In genomic region chr6:33696976-33697375, GRCm38 (mm10) we compare ENCODE assay signal across 32 mouse cellular contexts.
DNase-seq lines count a peak whose midpoint lies in the region; ATAC-seq and TF ChIP-seq lines count a peak whose summit lies in the region.
"Had no signal": no experiment of that assay in that cellular context is flagged by ENCODE, and none has a peak within 500 bp of the region (broad histone marks: within the 10 kb centered on the region; RNA-seq: fewer than 3 reads in every experiment).

No protein-coding gene starts in this region.

- TF ChIP-seq POLR2A in myocyte (IDR thresholded peaks at IDR 0.05; ENCODE audit: insufficient read length, low read depth) = no peak

- peak overlapping the region; percentile 32 for H3K27ac ChIP-seq in heart, embryonic 13.5 days (replicated peaks)
- H3K27ac ChIP-seq: embryonic facial prominence, embryonic 10.5 days; embryonic facial prominence, embryonic 13.5 days; forebrain, embryonic 10.5 days; forebrain, embryonic 13.5 days; hindbrain, embryonic 10.5 days; hindbrain, embryonic 13.5 days had no signal

- peaks cover 12% of the 10 kb centered on the region for H3K4me1 ChIP-seq in heart, embryonic 13.5 days
- H3K4me1 ChIP-seq: embryonic facial prominence, embryonic 10.5 days; embryonic facial prominence, embryonic 13.5 days; forebrain, embryonic 10.5 days; forebrain, embryonic 13.5 days; hindbrain, embryonic 10.5 days; hindbrain, embryonic 13.5 days had no signal

- no peak overlapping the region for H3K9ac ChIP-seq in heart, embryonic 13.5 days
- H3K9ac ChIP-seq: embryonic facial prominence, embryonic 13.5 days; forebrain, embryonic 13.5 days; hindbrain, embryonic 13.5 days had no signal

- no peak overlapping the region for H3K4me2 ChIP-seq in heart, embryonic 13.5 days
- H3K4me2 ChIP-seq in myocyte (ENCODE audit: low read depth) = no peak overlapping the region
- H3K4me2 ChIP-seq: embryonic facial prominence, embryonic 13.5 days; forebrain, embryonic 13.5 days; heart, embryonic 11.5 days; hindbrain, embryonic 13.5 days had no signal

- WGBS in heart, embryonic 13.5 days = 20% methylated on average over 1 of the region's 1 CpGs

- ATAC-seq in heart, embryonic 13.5 days (ENCODE audit: extremely low read depth, insufficient number of reproducible peaks, low FRiP score, low TSS enrichment) = no peak
- ATAC-seq: activated CD4-positive, CD25-positive, alpha-beta regulatory T cell, adult 4 months; forebrain, embryonic 13.5 days; forebrain, embryonic 16.5 days; hindbrain, embryonic 16.5 days; inflammation-experienced regulatory T-cells, adult 6 months; intestine, embryonic 16.5 days had no signal

- no peak for DNase-seq in heart, postnatal 4 days
- DNase-seq in 416B (ENCODE audit: low read depth) = peak; percentile 63
- DNase-seq in NIH3T3 (ENCODE audit: low read depth) = peak; percentile 59
- no peak for DNase-seq in frontal cortex, adult 2 months (ENCODE audit: extremely low spot score in 1 of 2, low spot score in 1 of 2)
- no peak for DNase-seq in liver
- DNase-seq: adrenal gland, adult 8-10 months; adrenal gland, postnatal 25 days; B cell, adult 2 months; cerebellum, adult 18-20 months; cerebellum, adult 9-10 months; cerebellum, postnatal 14 days; embryo, embryonic 11 days; gastrocnemius, postnatal 25 days; kidney, adult 18-20 months; kidney, adult 9 months had no signal

- H3K27me3 ChIP-seq in heart, embryonic 13.5 days (replicated peaks) = no peaks in the 10 kb centered on the region
- no peaks in the 10 kb centered on the region for H3K27me3 ChIP-seq in myocyte (ENCODE audit: control insufficient read depth, insufficient read depth, insufficient read length)
- H3K27me3 ChIP-seq: CH12.LX; embryonic facial prominence, embryonic 13.5 days; forebrain, embryonic 13.5 days; hindbrain, embryonic 13.5 days had no signal

- no peak overlapping the region for H3K4me3 ChIP-seq in heart, embryonic 13.5 days
- no peak overlapping the region for H3K4me3 ChIP-seq in myocyte
- H3K4me3 ChIP-seq: embryonic facial prominence, embryonic 10.5 days; embryonic facial prominence, embryonic 13.5 days; erythroblast, embryonic 14.5 days; forebrain, embryonic 10.5 days; forebrain, embryonic 13.5 days; hindbrain, embryonic 10.5 days; hindbrain, embryonic 13.5 days had no signal

- no peaks in the 10 kb centered on the region for H3K79me2 ChIP-seq in myocyte (ENCODE audit: control insufficient read depth, insufficient read depth)

- no peaks in the 10 kb centered on the region for H3K36me3 ChIP-seq in heart, embryonic 13.5 days
- H3K36me3 ChIP-seq in myocyte (ENCODE audit: control insufficient read depth, insufficient read depth) = no peaks in the 10 kb centered on the region
- H3K36me3 ChIP-seq: embryonic facial prominence, embryonic 10.5 days; embryonic facial prominence, embryonic 13.5 days; forebrain, embryonic 10.5 days; G1E; hindbrain, embryonic 10.5 days; hindbrain, embryonic 13.5 days had no signal

- no peak overlapping the region for H3ac ChIP-seq in myocyte (ENCODE audit: control insufficient read depth, insufficient read length)

- no peaks in the 10 kb centered on the region for H3K9me3 ChIP-seq in heart, embryonic 13.5 days
- H3K9me3 ChIP-seq: embryonic facial prominence, embryonic 10.5 days; embryonic facial prominence, embryonic 13.5 days; forebrain, embryonic 10.5 days; forebrain, embryonic 13.5 days; G1E; hindbrain, embryonic 10.5 days; hindbrain, embryonic 13.5 days had no signal

TF ChIP-seq in myocyte, 11 proteins besides CTCF, POLR2A, EP300 and RAD21:
- TF ChIP-seq CEBPB (IDR thresholded peaks at IDR 0.05; ENCODE audit: insufficient read depth, poor library complexity, severe bottlenecking) = 0 out of 2 replicates have a peak, but pooled peaks have one; percentile 5
- no peak for TF ChIP-seq TCF3 (IDR thresholded peaks at IDR 0.05; ENCODE audit: insufficient read length, low read depth)
- no peak for TF ChIP-seq USF1 (IDR thresholded peaks at IDR 0.05; ENCODE audit: low read depth)

Comparison
In these comparisons a context has a peak if more than half of its experiments do, and no peak if none do; other contexts are left out.
1. DNase-seq: peak in 416B (single experiment) and NIH3T3 (single experiment); none in heart, postnatal 4 days (single experiment), frontal cortex, adult 2 months (0 of 2) and liver (single experiment).